Mouse (Mus musculus): ENCODE measurements at regions not wholly inside any gene's neighbourhood (a gene's known extent, or its start where the extent isn't known, plus 50 kb on each side); places are given as distances from the start of the nearest gene placed in this dataset.
A peak's percentile ranks its signal among the peaks of the same experiment; 100 is the strongest.

- Histone ChIP-seq H3K79me2 (replicated peaks; ENCODE audit: control insufficient read depth, insufficient read depth, low read length) (no peaks in the 10 kb centered on the region), H3K4me3 (no peak overlapping the region), H3K27me3 (ENCODE audit: control insufficient read depth, insufficient read depth, low read length) (no peaks in the 10 kb centered on the region; the same call in 1 of the 2 replicates), H3K9ac (ENCODE audit: low read depth, low read length) (no peak overlapping the region), H3K4me1 (ENCODE audit: control insufficient read depth, insufficient read depth, low read length) (no peaks in the 10 kb centered on the region), H3K27ac (no peak overlapping the region), H3K36me3 (ENCODE audit: control insufficient read depth, insufficient read depth, low read length) (no peaks in the 10 kb centered on the region)
- intact Hi-C loops (cut with DNase I), result no loop called here
- no peak for TF ChIP-seq POLR2A (IDR thresholded peaks at IDR 0.05; ENCODE audit: insufficient read depth, low read depth, low read length)
- no peak for TF ChIP-seq EP300 (IDR thresholded peaks at IDR 0.05; ENCODE audit: insufficient read depth, low read depth, low read length)
- no peak for TF ChIP-seq CTCF (IDR thresholded peaks at IDR 0.05)
- 70% methylated on average over 7 of the region's 7 CpGs for WGBS
- DNase-seq, result no peak
Measured at GRCm38 (mm10) chr7:68864322-68865031, 115.4 kb upstream of the Arrdc4 start.

GRCm38 (mm10) chr7:68858471-68859210 is 109.6 kb upstream of the Arrdc4 start:
- Histone ChIP-seq H3K9ac (ENCODE audit: low read depth, low read length) (no peak overlapping the region), H3K27ac (no peak overlapping the region), H3K4me3 (no peak overlapping the region), H3K79me2 (replicated peaks; ENCODE audit: control insufficient read depth, insufficient read depth, low read length) (no peaks in the 10 kb centered on the region), H3K4me1 (ENCODE audit: control insufficient read depth, insufficient read depth, low read length) (no peaks in the 10 kb centered on the region), H3K36me3 (ENCODE audit: control insufficient read depth, insufficient read depth, low read length) (no peaks in the 10 kb centered on the region), H3K27me3 (ENCODE audit: control insufficient read depth, insufficient read depth, low read length) (no peaks in the 10 kb centered on the region)
- WGBS, result 56% methylated on average over 2 of the region's 2 CpGs
- TF ChIP-seq CTCF (IDR thresholded peaks at IDR 0.05), result no peak
- TF ChIP-seq EP300 (IDR thresholded peaks at IDR 0.05; ENCODE audit: insufficient read depth, low read depth, low read length), result no peak
- TF ChIP-seq POLR2A (IDR thresholded peaks at IDR 0.05; ENCODE audit: insufficient read depth, low read depth, low read length), result no peak
- intact Hi-C loops (cut with DNase I), result no loop called here
- DNase-seq, result no peak

DNA sequence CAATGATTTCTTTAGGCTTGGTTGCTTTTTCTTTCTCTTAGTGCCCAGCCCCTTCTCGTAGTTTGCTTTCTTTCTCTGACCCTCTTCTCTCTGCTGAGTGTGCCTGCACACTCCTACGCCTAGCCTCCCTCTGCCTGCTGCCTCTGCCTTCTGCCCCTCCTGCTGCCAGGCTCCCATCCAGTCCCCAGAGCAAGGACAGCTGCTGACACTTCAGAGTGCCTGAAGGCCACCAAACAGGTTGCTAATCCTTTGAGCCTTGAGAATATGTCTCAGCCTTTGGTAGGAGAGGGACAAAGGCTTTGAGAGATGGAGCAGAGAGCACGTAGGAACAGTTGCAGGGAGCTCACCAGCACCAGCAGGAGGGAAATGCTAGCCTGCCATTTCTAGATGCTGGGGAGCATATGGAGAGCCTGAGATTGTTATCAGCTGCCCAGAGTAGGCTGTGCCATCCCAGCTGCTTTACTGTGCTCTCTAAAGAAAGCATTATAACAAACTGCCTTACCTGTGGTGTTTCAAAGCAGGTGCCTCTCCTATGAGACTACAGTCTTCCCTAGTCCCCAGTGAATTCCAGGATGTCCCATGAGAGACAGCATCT is 103.0 kb upstream of the Arrdc4 start:
- 54% methylated on average over 3 of the region's 3 CpGs for WGBS

GRCm38 (mm10) chr7:68844606-68845005 is 95.6 kb upstream of the Arrdc4 start:
- no peak for DNase-seq
- Histone ChIP-seq H3K9ac (ENCODE audit: low read depth, low read length) (no peak overlapping the region), H3K79me2 (replicated peaks; ENCODE audit: control insufficient read depth, insufficient read depth, low read length) (no peaks in the 10 kb centered on the region), H3K4me3 (no peak overlapping the region), H3K36me3 (ENCODE audit: control insufficient read depth, insufficient read depth, low read length) (no peaks in the 10 kb centered on the region), H3K27ac (no peak overlapping the region), H3K4me1 (ENCODE audit: control insufficient read depth, insufficient read depth, low read length) (no peaks in the 10 kb centered on the region), H3K27me3 (ENCODE audit: control insufficient read depth, insufficient read depth, low read length) (no peaks in the 10 kb centered on the region)
- intact Hi-C loops (cut with DNase I), result no loop called here
- no peak for TF ChIP-seq EP300 (IDR thresholded peaks at IDR 0.05; ENCODE audit: insufficient read depth, low read depth, low read length)
- 13% methylated on average over 7 of the region's 7 CpGs for WGBS

More for the DNA sequence above, 103.0 kb upstream of the Arrdc4 start:
- Histone ChIP-seq H3K79me2 (replicated peaks; ENCODE audit: control insufficient read depth, insufficient read depth, low read length) (no peaks in the 10 kb centered on the region), H3K4me1 (ENCODE audit: control insufficient read depth, insufficient read depth, low read length) (no peaks in the 10 kb centered on the region), H3K27ac (no peak overlapping the region), H3K4me3 (no peak overlapping the region), H3K36me3 (ENCODE audit: control insufficient read depth, insufficient read depth, low read length) (no peaks in the 10 kb centered on the region), H3K9ac (ENCODE audit: low read depth, low read length) (no peak overlapping the region), H3K27me3 (ENCODE audit: control insufficient read depth, insufficient read depth, low read length) (no peaks in the 10 kb centered on the region)
- no peak for DNase-seq
- intact Hi-C loops (cut with DNase I), result no loop called here
- TF ChIP-seq CTCF (IDR thresholded peaks at IDR 0.05) (no peak), POLR2A (IDR thresholded peaks at IDR 0.05; ENCODE audit: insufficient read depth, low read depth, low read length) (no peak), EP300 (IDR thresholded peaks at IDR 0.05; ENCODE audit: insufficient read depth, low read depth, low read length) (no peak)

- TF ChIP-seq CTCF (IDR thresholded peaks at IDR 0.05) (peak; percentile 61), POLR2A (IDR thresholded peaks at IDR 0.05; ENCODE audit: insufficient read depth, low read depth, low read length) (no peak)
- no peak for DNase-seq
- Histone ChIP-seq H3K4me1 (ENCODE audit: control insufficient read depth, insufficient read depth, low read length) (no peaks in the 10 kb centered on the region), H3K79me2 (replicated peaks; ENCODE audit: control insufficient read depth, insufficient read depth, low read length) (no peaks in the 10 kb centered on the region), H3K4me3 (no peak overlapping the region), H3K9ac (ENCODE audit: low read depth, low read length) (no peak overlapping the region), H3K27me3 (ENCODE audit: control insufficient read depth, insufficient read depth, low read length) (no peaks in the 10 kb centered on the region), H3K36me3 (ENCODE audit: control insufficient read depth, insufficient read depth, low read length) (no peaks in the 10 kb centered on the region), H3K27ac (no peak overlapping the region)
- 34% methylated on average over 4 of the region's 4 CpGs for WGBS
- intact Hi-C loops (cut with DNase I), result no loop called here
Measured at GRCm38 (mm10) chr7:68843374-68843773, 94.3 kb upstream of the Arrdc4 start.

Data from heart, adult 2 months (tissue).